Comparison of ENCODE assay signal across 8 mouse cellular contexts in the genomic region with DNA sequence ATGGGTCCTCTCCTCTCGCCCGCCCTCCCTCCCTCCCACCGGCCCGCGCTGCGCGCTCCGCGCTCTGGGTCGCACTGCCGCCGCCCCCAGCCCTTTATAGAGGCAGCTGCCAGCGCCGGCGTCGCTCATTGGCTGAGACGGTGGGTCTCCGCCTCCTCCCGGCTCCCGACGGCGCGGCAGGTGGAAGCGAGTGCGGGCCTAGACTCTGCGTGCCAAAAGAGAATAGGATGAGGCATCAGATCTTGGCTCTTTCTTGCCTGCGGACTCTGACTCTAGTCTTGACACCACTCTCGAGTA. TPM values are rescaled to one million over a fixed set of nuclear protein-coding genes. Genes with fewer than 3 reads are reported as not detected.
DNase-seq lines count a peak whose midpoint lies in the region; ATAC-seq lines count a peak whose summit lies in the region.

A gene (minus strand): TSS at position 66 of the 297 bp plus-strand sequence.

- peak within 1 kb of the TSS; percentile 88 for H3K4me3 ChIP-seq in neural tube, embryonic 15.5 days (replicated peaks)

- H3K4me1 ChIP-seq in neural tube, embryonic 15.5 days: peaks cover 53% of the 10 kb centered on the region

- peak within 1 kb of the TSS; percentile 76 for H3K4me2 ChIP-seq in neural tube, embryonic 15.5 days

- ATAC-seq in neural tube, embryonic 15.5 days (ENCODE audit: low FRiP score): peak; percentile 78

- peak within 1 kb of the TSS; percentile 97 for H3K9ac ChIP-seq in neural tube, embryonic 15.5 days (replicated peaks)

- H3K9me3 ChIP-seq in neural tube, embryonic 15.5 days (replicated peaks): no peaks in the 10 kb centered on the region

- no peaks in the 10 kb centered on the region; the same call in 1 of the 2 replicates for H3K27me3 ChIP-seq in neural tube, embryonic 15.5 days (replicated peaks)

- peak; percentile 81 for DNase-seq in layer of hippocampus, adult 11-12 months (ENCODE audit: low spot score)
- DNase-seq in layer of hippocampus, adult 9-10 months (ENCODE audit: low spot score): no peak
- peak; percentile 91 for DNase-seq in cerebellum, adult 9-10 months
- DNase-seq in frontal cortex, postnatal 25 days (ENCODE audit: low spot score in 2 of 2): peak; percentile 56 to 70
- peak; percentile 86 to 90 for DNase-seq in left cerebral cortex, postnatal 25 days (ENCODE audit: low spot score in 2 of 2)
- no peak for DNase-seq in gastrocnemius, postnatal 14 days
- DNase-seq in spleen, postnatal 4 days (ENCODE audit: low spot score in 2 of 2): no peak

- peak within 1 kb of the TSS; percentile 90 for H3K27ac ChIP-seq in neural tube, embryonic 15.5 days (replicated peaks)

- intact Hi-C loops in left cerebral cortex, postnatal 25 days (cut with DNase I): loop anchor here (5.0 kb wide), 1 partner anchor 90 kb away; a partner anchor contains a TSS
- intact Hi-C loops in gastrocnemius, postnatal 14 days (cut with DNase I; ENCODE audit: low total_unique reads): loop anchor here (5.0 kb wide), 1 partner anchor 35 kb away; no protein-coding TSS in a partner anchor

- WGBS in neural tube, embryonic 15.5 days: under 1% methylated on average over 21 of the region's 28 CpGs

- peaks cover under 1% of the 10 kb centered on the region for H3K36me3 ChIP-seq in neural tube, embryonic 15.5 days

RNA-seq across cellular contexts. Expression of the gene that starts here (rescaled TPM):
- 100 to 1,000 TPM; 158 to 160 TPM for total RNA-seq in left cerebral cortex, postnatal 25 days (2021)
- polyA plus RNA-seq in neural tube, embryonic 15.5 days (2015; fragmentation: Nextera tagmentation; extraction: Ambion mirVana): 67.4 and 96.9 TPM in 2 replicates
- under 1 TPM; 0.14 to 0.73 TPM for total RNA-seq in gastrocnemius, postnatal 14 days (2021)

Comparison
In these comparisons a context has a peak if more than half of its experiments do, and no peak if none do; other contexts are left out.
1. RNA of the gene that starts here (total RNA-seq): 158 to 160 TPM in left cerebral cortex, postnatal 25 days; 0.14 to 0.73 TPM in gastrocnemius, postnatal 14 days; every median in the first group is over 10 times any median in the second.
2. DNase-seq: peak in layer of hippocampus, adult 11-12 months (single experiment), cerebellum, adult 9-10 months (single experiment), frontal cortex, postnatal 25 days (2 of 2) and left cerebral cortex, postnatal 25 days (2 of 2); none in layer of hippocampus, adult 9-10 months (single experiment), gastrocnemius, postnatal 14 days (single experiment) and spleen, postnatal 4 days (0 of 2).